Mouse (Mus musculus): ENCODE measurements around the gene Mtrf1l. TPM values are rescaled to one million over a fixed set of nuclear protein-coding genes. Genes with fewer than 3 reads are reported as not detected.
A peak's percentile ranks its signal among the peaks of the same experiment; 100 is the strongest.

Mtrf1l gene
- polyA plus RNA-seq, 1 experiment from 2014 or later, result 6.7 TPM

DNA sequence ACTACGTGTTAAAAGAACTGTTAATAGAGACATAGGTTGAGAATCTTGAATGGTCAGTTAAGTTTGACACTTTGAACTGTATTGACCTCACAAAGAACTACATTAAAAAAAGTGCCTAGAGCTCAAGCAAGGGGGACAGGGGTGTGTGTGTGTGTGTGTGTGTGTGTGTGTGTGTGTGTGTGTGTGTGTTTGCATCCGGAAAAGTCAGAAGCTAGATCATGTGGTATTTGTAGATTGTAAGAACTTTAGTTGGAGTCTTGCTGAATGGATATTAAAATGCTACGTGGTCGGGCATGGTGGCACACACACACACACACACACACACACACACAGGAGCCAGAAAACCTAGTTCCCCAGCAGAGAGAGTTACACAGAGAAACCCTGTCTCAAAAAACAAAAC is 16.7 kb downstream of the Mtrf1l start:
- WGBS (ENCODE audit: insufficient replicate concordance), result 23% methylated on average over 4 of the region's 4 CpGs
- H3K27me3 ChIP-seq (ENCODE audit: insufficient read depth, low read length), result no peaks in the 10 kb centered on the region
- H3K4me1 ChIP-seq (ENCODE audit: insufficient read depth), result peaks cover 30% of the 10 kb centered on the region
- TF ChIP-seq CTCF (IDR thresholded peaks at IDR 0.05; ENCODE audit: low read depth) (no peak), EP300 (IDR thresholded peaks at IDR 0.05; ENCODE audit: low read depth) (no peak)
- H3K9ac ChIP-seq (replicated peaks), result no peak overlapping the region
- DNase-seq, result no peak
- H3K27ac ChIP-seq (ENCODE audit: low read depth), result peak overlapping the region; percentile 71; the same call in 1 of the 2 replicates
- peaks cover 17% of the 10 kb centered on the region for H3K36me3 ChIP-seq (replicated peaks; ENCODE audit: insufficient read depth, low read length)
- no peak overlapping the region; the same call in 1 of the 2 replicates for H3K4me3 ChIP-seq (ENCODE audit: low read depth, low read length)
- no peak for ATAC-seq
- H3K4me2 ChIP-seq (ENCODE audit: low read depth, low read length), result peak overlapping the region; percentile 97
- no peaks in the 10 kb centered on the region for H3K9me3 ChIP-seq (ENCODE audit: low read length)

DNA sequence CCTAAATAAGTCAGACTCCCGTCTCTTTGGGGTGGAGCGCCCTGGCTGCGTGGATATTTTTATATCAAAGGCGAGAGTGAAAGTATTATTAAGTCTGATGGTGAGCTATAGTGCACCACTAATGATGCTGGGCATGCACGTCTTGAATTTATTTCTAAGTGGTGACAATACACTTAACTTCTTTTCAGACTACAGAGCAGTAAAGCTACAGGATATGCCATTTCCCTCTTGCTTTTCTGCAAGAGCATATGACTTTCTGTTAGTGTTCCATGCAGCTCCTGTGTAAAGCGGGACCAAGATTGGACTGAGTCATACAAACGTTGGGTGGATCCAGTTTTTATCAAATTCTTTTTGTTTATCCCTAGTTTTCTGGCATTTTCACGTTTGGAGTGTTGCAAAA is 17.3 kb downstream of the Mtrf1l start:
- Histone ChIP-seq H3K27me3 (ENCODE audit: insufficient read depth, low read length) (no peaks in the 10 kb centered on the region), H3K27ac (ENCODE audit: low read depth) (peak overlapping the region; percentile 71), H3K4me2 (ENCODE audit: low read depth, low read length) (peak overlapping the region; percentile 97), H3K36me3 (replicated peaks; ENCODE audit: insufficient read depth, low read length) (peaks cover 17% of the 10 kb centered on the region), H3K9me3 (ENCODE audit: low read length) (no peaks in the 10 kb centered on the region), H3K9ac (replicated peaks) (peak overlapping the region; percentile 36), H3K4me3 (ENCODE audit: low read depth, low read length) (peak overlapping the region; percentile 91), H3K4me1 (ENCODE audit: insufficient read depth) (peaks cover 30% of the 10 kb centered on the region)
- ATAC-seq (no peak), DNase-seq (no peak)
- TF ChIP-seq CTCF (IDR thresholded peaks at IDR 0.05; ENCODE audit: low read depth), result no peak
- no peak for TF ChIP-seq EP300 (IDR thresholded peaks at IDR 0.05; ENCODE audit: low read depth)
- WGBS (ENCODE audit: insufficient replicate concordance), result 11% methylated on average over 8 of the region's 8 CpGs

DNA sequence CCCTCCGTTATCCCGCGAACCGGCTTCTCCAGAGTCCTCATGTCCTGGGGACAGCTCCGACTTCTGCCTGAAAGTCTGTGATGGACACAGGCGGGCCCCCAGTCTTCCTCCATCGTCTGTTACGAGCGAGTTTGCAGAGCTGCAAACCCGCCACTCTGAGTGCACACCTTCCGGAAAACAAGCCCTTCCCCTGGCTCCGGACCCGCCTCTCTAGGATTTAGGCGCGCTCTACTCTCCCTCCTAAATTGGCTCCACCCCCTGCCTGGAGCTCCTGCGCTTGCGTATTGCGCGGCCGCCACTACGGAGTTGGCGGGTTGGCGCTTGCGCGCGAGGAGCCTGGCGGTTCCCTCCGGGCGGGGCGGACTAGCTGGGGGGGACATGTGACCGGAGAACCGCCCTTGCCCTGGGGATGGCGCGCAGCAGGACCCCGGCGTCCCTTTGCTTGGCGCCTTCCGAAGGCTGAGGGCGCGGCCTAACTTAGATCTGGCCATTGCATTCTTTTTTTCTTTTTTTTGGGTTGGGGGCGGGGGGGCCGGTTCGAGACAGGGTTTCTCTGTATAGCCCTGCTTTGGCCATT is 17.9 kb downstream of the Mtrf1l start:
- Histone ChIP-seq H3K9me3 (ENCODE audit: low read length) (no peaks in the 10 kb centered on the region), H3K4me1 (ENCODE audit: insufficient read depth) (peaks cover 30% of the 10 kb centered on the region), H3K36me3 (replicated peaks; ENCODE audit: insufficient read depth, low read length) (peaks cover 22% of the 10 kb centered on the region), H3K4me2 (ENCODE audit: low read depth, low read length) (peak overlapping the region; percentile 97), H3K4me3 (ENCODE audit: low read depth, low read length) (peak overlapping the region; percentile 91), H3K9ac (replicated peaks) (peak overlapping the region; percentile 62), H3K27me3 (ENCODE audit: insufficient read depth, low read length) (no peaks in the 10 kb centered on the region), H3K27ac (ENCODE audit: low read depth) (peak overlapping the region; percentile 80)
- peak; percentile 91 for ATAC-seq
- WGBS (ENCODE audit: insufficient replicate concordance), result under 1% methylated on average over 43 of the region's 43 CpGs
- TF ChIP-seq EP300 (IDR thresholded peaks at IDR 0.05; ENCODE audit: low read depth), result peak; percentile 45; the same call in 1 of the 2 replicates
- TF ChIP-seq CTCF (IDR thresholded peaks at IDR 0.05; ENCODE audit: low read depth), result 0 out of 2 replicates have a peak, but pooled peaks have one; percentile 10
- DNase-seq, result peak; percentile 97

DNA sequence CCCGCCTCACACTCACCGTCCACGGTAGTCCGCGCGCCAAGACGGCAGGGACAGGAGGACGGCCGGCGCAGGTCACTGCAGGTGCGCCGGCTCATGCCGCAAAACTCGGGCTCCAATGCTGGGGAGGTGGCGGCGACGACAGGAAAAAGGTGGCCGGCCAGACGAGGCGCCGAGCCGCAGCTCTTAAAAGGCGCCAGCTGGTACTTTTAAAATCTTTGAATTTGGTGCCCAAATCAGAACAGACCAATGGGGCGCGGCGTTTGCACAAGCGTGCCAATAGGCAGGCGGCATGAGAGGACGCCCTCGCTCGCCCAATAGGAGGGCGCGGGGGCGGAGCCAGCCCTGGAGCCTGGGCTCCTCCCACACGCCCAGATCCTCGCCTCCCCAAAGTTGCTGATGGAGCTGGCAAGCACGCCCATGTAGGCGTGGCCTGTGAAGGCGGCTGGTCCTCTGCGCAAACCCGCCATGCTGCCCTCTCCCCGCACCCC is 18.4 kb downstream of the Mtrf1l start, which contains the start of gene Fbxo5:
Fbxo5 (minus strand) TSS at position 358 of the 488 bp plus-strand sequence.
- Histone ChIP-seq H3K27me3 (ENCODE audit: insufficient read depth, low read length) (no peaks in the 10 kb centered on the region), H3K9ac (replicated peaks) (peak within 1 kb of the TSS; percentile 88), H3K36me3 (replicated peaks; ENCODE audit: insufficient read depth, low read length) (peaks cover 28% of the 10 kb centered on the region), H3K27ac (ENCODE audit: low read depth) (peak within 1 kb of the TSS; percentile 88), H3K4me3 (ENCODE audit: low read depth, low read length) (peak within 1 kb of the TSS; percentile 91), H3K4me2 (ENCODE audit: low read depth, low read length) (peak within 1 kb of the TSS; percentile 97), H3K4me1 (ENCODE audit: insufficient read depth) (peaks cover 30% of the 10 kb centered on the region), H3K9me3 (ENCODE audit: low read length) (no peaks in the 10 kb centered on the region)
- 0% methylated on average over 41 of the region's 42 CpGs for WGBS (ENCODE audit: insufficient replicate concordance)
- TF ChIP-seq EP300 (IDR thresholded peaks at IDR 0.05; ENCODE audit: low read depth), result no peak
- no peak for TF ChIP-seq CTCF (IDR thresholded peaks at IDR 0.05; ENCODE audit: low read depth)
- DNase-seq (peak; percentile 98), ATAC-seq (peak; percentile 92)

DNA sequence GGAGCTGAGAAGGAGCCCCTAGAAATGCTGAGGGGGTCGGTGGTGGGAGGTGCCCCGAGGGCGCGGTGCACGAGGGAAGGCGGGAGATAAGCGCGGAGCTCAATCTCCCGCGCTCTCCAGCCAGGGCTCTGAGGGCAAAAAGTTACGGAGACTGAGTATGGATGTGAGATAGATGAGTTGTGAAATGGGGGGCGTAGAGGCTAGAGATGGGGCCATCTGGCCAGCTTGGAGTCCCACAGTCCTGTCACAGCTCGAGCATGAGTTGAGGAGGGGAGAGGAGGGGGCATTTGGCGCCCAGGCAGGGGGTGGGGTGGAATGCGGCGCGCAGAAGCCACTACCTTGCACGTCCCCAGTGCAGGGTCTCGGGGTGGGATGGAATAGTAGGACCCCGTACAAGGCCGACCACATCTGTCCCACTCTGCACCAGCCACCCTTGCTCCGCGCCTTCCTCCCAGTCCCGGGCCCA is 19.0 kb downstream of the Mtrf1l start:
- WGBS (ENCODE audit: insufficient replicate concordance), result 0% methylated on average over 24 of the region's 24 CpGs
- peak overlapping the region; percentile 88 for H3K9ac ChIP-seq (replicated peaks)
- no peaks in the 10 kb centered on the region for H3K9me3 ChIP-seq (ENCODE audit: low read length)
- H3K4me1 ChIP-seq (ENCODE audit: insufficient read depth), result peaks cover 30% of the 10 kb centered on the region
- peak; percentile 68 for DNase-seq
- peak overlapping the region; percentile 97 for H3K4me2 ChIP-seq (ENCODE audit: low read depth, low read length)
- H3K27ac ChIP-seq (ENCODE audit: low read depth), result peak overlapping the region; percentile 88
- H3K36me3 ChIP-seq (replicated peaks; ENCODE audit: insufficient read depth, low read length), result peaks cover 33% of the 10 kb centered on the region
- no peak for ATAC-seq
- no peak; the same call in 1 of the 2 replicates for TF ChIP-seq EP300 (IDR thresholded peaks at IDR 0.05; ENCODE audit: low read depth)
- TF ChIP-seq CTCF (IDR thresholded peaks at IDR 0.05; ENCODE audit: low read depth), result no peak
- H3K27me3 ChIP-seq (ENCODE audit: insufficient read depth, low read length), result no peaks in the 10 kb centered on the region
- peak overlapping the region; percentile 91 for H3K4me3 ChIP-seq (ENCODE audit: low read depth, low read length)

DNA sequence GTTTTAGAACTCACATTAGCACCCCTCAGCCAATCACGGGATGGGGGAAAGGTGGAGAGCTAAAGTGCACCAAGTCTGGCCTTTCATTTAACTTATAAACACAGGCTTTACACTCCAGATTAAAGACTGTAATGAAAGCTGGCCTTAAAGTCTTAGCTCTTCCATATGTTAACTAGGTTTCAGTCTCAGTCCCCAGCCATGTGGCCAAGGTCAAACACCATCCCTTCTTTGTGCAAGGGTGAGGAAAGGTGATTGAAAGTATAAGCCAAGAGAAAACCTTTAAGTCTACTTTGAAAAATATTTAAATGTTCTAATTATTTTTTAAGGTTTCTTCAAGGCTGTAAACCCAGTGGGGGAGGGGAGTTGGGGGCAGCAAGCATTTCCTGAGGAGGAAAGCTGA is 20.0 kb downstream of the Mtrf1l start:
- WGBS (ENCODE audit: insufficient replicate concordance), result 0% methylated on average over 1 of the region's 1 CpGs
- no peaks in the 10 kb centered on the region for H3K27me3 ChIP-seq (ENCODE audit: insufficient read depth, low read length)
- H3K4me2 ChIP-seq (ENCODE audit: low read depth, low read length), result peak overlapping the region; percentile 97
- H3K27ac ChIP-seq (ENCODE audit: low read depth), result peak overlapping the region; percentile 1; the same call in 1 of the 2 replicates
- no peak for DNase-seq
- no peaks in the 10 kb centered on the region for H3K9me3 ChIP-seq (ENCODE audit: low read length)
- H3K4me3 ChIP-seq (ENCODE audit: low read depth, low read length), result peak overlapping the region; percentile 91
- peaks cover 37% of the 10 kb centered on the region for H3K36me3 ChIP-seq (replicated peaks; ENCODE audit: insufficient read depth, low read length)
- ATAC-seq, result no peak
- H3K9ac ChIP-seq (replicated peaks), result peak overlapping the region; percentile 76
- TF ChIP-seq CTCF (IDR thresholded peaks at IDR 0.05; ENCODE audit: low read depth) (no peak), EP300 (IDR thresholded peaks at IDR 0.05; ENCODE audit: low read depth) (no peak)
- peaks cover 30% of the 10 kb centered on the region for H3K4me1 ChIP-seq (ENCODE audit: insufficient read depth)

Data from liver, postnatal 0 days (tissue).